Mouse (Mus musculus) kidney, adult 9 months (tissue): Measurements from ENCODE around the gene Stat6.

ENCODE experiments used
- DNase-seq: peaks from one replicate; pipeline ENCODE4 v3.0.0; 2022

Gene Stat6

GRCm38 (mm10) chr10:127615591-127615990 is 27.2 kb upstream of the Stat6 start:
- no peak for DNase-seq

- DNase-seq: no peak
Measured at GRCm38 (mm10) chr10:127616261-127616679, 26.5 kb upstream of the Stat6 start.

- no peak for DNase-seq
Measured at GRCm38 (mm10) chr10:127617294-127617693, 25.5 kb upstream of the Stat6 start.

GRCm38 (mm10) chr10:127618173-127618572 is 24.6 kb upstream of the Stat6 start:
- no peak for DNase-seq

- DNase-seq: no peak
Measured at GRCm38 (mm10) chr10:127619119-127619721, 23.6 kb upstream of the Stat6 start.

- no peak for DNase-seq
Measured at GRCm38 (mm10) chr10:127619941-127620405, 22.8 kb upstream of the Stat6 start.

- DNase-seq: no peak
Measured at GRCm38 (mm10) chr10:127620406-127621190, 22.2 kb upstream of the Stat6 start, which contains the start of gene Lrp1. Lrp1 (minus strand) TSS chr10:127621148.

- DNase-seq: peak; percentile 95
Measured at GRCm38 (mm10) chr10:127621191-127622056, 21.4 kb upstream of the Stat6 start.

GRCm38 (mm10) chr10:127622057-127622392 is 20.8 kb upstream of the Stat6 start:
- peak; percentile 87 for DNase-seq

GRCm38 (mm10) chr10:127622661-127623060 is 20.1 kb upstream of the Stat6 start:
- no peak for DNase-seq

GRCm38 (mm10) chr10:127623439-127624216 is 19.2 kb upstream of the Stat6 start:
- DNase-seq: no peak

GRCm38 (mm10) chr10:127626433-127626832 is 16.4 kb upstream of the Stat6 start:
- peak; percentile 56 for DNase-seq

- DNase-seq: no peak
Measured at GRCm38 (mm10) chr10:127631261-127632214, 11.2 kb upstream of the Stat6 start.

- no peak for DNase-seq
Measured at GRCm38 (mm10) chr10:127632668-127633271, 10.0 kb upstream of the Stat6 start.

- DNase-seq: no peak
Measured at GRCm38 (mm10) chr10:127640421-127640820, 2.4 kb upstream of the Stat6 start.

- DNase-seq: peak; percentile 93
Measured at GRCm38 (mm10) chr10:127641861-127642771, 670 bp upstream of the Stat6 start.

- peak; percentile 88 for DNase-seq
Measured at GRCm38 (mm10) chr10:127643553-127644238, 910 bp downstream of the Stat6 start.

- DNase-seq: no peak
Measured at GRCm38 (mm10) chr10:127645791-127646190, 3.0 kb downstream of the Stat6 start.
